Mouse (Mus musculus): ENCODE measurements around the gene Kat8.

Kat8 gene

DNA sequence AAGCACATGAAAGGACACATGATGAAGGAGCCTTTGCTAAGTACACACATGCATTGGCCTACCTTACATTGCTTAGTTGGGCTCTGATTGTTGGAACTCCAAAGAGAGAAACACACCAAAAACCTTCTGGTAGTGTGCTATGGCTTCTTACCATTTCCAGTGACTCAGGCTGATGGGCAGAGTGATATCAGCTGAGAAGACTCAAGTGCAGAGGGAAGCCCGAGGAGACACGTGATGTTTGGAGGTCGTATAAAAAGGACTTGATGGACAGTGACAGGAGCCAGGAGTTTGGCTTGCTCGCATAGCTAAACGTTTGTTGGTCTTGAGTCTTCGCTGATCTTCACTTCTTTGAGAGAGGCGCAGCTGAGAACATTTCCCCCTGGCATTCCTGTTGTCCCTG is 14.8 kb upstream of the Kat8 start:
- no peak for DNase-seq (ENCODE audit: low spot score in 2 of 2)

- no peak for DNase-seq (ENCODE audit: low spot score in 2 of 2)
Measured at GRCm38 (mm10) chr7:127898179-127898956, 13.9 kb upstream of the Kat8 start.

DNA sequence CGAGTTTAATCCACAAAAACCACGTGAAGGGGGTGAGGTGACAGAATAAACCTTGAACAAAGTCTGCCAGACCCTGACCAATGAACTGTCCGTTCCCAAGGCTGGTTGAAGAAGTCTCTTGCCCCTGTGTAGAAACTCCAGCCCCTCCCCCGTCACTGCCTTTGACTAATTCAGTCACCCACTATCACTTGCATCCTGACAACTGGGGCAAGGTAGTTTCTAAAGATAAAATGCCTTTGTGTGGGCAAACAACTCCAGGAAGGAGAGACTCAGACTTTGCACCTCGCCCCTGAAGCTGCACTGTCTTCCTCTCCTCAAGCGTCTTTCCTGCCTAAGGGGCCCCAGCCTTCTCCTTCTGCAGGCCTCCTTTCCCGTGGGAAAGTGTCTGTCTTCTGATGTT is 12.3 kb upstream of the Kat8 start:
- DNase-seq (ENCODE audit: low spot score in 2 of 2): no peak

GRCm38 (mm10) chr7:127901772-127902171 is 10.5 kb upstream of the Kat8 start:
- no peak for DNase-seq (ENCODE audit: low spot score in 2 of 2)

GRCm38 (mm10) chr7:127903971-127904796 is 8.1 kb upstream of the Kat8 start, which contains the start of gene Bckdk:
Gene Bckdk, plus strand, starts transcription at chr7:127904082.
- peak; percentile 59 to 79 for DNase-seq (ENCODE audit: low spot score in 2 of 2)

- no peak for DNase-seq (ENCODE audit: low spot score in 2 of 2)
Measured at GRCm38 (mm10) chr7:127907939-127908338, 4.4 kb upstream of the Kat8 start.

DNA sequence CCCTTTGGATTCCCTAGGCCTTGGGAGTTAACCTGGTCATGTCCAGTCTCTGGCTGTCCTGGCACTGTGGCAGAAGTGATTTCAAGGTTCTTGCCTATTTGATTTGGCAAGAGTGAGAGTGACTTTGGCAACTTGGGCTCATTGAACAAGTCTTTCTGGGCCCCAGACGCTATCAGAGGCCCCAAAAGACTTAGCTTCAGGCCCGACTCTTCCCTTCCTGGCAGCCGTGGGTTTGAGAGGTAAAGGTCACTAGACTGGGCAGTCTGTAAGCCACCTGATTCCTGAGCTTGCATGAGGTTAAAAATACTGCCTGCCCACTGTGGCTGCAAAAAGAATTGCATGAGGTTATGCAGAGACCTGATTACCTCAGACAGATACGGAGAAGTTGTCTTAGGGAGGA is 3.7 kb upstream of the Kat8 start:
- DNase-seq (ENCODE audit: low spot score in 2 of 2): no peak

DNA sequence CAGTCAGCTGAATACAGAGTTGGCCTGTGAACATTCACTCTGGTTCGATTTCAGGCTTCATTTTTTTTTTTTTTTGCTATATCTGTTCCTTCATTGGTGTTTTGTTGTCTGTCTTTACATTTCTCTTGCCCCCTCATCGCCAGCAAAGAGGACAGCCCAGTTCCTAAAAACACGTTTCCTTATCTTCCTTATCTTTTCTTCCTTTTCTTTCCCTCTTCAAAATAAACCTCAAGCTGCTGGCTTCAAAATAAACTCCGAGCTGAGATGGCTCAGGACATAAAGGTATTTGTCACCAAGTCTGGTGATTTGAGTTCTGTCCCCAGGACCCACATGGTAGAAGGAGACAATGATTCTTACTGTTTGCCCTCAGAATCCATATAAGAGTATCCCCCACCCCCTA is 622 bp downstream of the Kat8 start:
- DNase-seq (ENCODE audit: low spot score in 2 of 2): no peak

DNA sequence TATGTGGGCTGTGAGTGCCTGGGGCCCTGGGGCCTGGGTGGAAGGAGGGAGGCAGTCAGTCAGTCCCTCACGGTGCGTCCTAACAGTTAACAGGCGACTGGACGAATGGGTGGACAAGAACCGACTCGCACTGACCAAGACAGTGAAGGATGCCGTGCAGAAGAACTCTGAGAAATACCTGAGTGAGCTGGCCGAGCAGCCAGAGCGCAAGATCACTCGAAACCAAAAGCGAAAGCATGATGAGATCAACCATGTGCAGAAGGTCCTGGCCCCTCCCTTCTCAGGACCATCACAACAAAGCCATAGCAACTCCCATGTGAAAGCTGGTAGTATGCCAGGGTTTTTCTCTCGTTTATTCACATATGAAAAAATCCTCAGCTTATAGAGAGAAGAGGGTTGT is 3.0 kb downstream of the Kat8 start:
- DNase-seq (ENCODE audit: low spot score in 2 of 2): no peak

DNA sequence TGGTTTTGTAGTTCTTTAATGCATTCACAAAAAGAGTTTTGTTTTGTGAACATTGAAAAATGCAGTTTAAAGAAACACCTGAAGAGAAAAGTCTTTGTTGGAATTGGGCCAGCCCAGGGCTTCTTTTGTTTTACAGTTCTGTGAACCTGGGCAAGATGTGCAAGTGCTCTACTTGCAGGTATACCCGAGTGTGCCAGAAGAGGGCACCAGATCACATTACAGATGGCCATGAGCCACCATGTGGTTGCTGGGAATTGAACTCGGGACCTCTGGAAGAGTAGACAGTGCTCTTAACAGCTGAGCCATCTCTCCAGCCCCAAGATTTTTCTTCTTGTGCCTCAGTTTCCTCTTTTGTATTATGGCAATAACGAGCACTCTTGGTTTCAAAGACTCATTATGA is 5.9 kb downstream of the Kat8 start:
- DNase-seq (ENCODE audit: low spot score in 2 of 2): no peak

DNA sequence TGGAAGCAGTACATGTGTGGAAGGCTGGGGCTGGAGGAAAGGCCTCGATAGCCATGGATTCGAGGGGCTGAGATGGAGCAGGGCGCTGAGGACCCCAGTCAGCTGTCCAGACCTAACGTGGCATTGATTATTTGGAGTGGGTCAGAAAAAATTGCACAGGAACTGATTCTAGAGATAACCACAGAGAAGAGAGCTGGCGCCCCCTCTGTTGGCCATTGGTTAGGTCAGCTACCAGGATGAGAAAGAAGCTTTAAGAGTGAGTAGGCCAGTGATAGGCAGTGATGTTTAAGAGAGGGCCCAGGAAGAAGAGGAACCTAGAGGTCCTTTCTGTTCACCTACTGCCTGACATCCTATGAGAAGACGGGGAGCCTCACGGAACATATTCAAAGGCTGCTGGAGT is 7.0 kb downstream of the Kat8 start:
- no peak for DNase-seq (ENCODE audit: low spot score in 2 of 2)

- DNase-seq (ENCODE audit: low spot score in 2 of 2): no peak
Measured at GRCm38 (mm10) chr7:127921516-127921915, 9.2 kb downstream of the Kat8 start.

DNA sequence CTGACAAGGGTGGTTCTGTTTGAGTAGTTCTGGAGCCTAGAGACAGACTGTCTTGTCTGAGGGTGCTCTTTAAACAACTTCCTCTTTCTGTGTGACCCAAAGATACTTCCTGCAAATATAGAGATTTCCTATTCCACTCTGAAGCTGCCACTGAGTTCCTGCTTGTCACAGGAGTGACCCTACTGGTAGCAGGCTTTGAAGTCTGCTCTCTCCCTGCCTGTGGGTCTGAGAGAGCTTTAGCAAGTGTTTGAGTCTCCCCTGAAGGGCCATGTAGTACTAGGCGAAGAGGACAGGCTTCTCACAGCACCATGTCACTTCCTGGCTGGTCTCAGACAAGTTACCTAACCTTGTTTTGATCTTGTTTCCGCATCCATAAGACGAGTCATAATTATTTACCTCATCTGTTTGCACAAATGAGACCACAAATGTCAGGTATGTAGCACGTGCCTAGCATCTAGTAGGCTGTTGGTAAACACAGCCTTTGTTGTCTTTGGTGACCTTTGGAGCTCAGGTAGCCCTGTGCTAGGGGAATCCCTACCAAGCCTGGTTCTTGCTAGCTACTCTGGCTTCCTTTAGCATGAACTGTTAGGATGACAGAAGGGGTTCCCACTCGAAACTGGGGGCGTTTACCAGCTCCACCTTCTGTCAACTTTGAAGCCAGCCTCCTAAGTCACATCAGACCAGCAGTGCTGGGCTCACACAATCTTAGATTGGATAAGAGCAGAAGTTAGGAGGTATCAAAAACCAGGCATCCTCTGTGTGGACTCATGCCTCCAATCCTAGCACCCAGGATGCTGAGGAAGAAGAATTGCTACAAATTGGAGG is 10.3 kb downstream of the Kat8 start:
- DNase-seq (ENCODE audit: low spot score in 2 of 2): no peak

DNA sequence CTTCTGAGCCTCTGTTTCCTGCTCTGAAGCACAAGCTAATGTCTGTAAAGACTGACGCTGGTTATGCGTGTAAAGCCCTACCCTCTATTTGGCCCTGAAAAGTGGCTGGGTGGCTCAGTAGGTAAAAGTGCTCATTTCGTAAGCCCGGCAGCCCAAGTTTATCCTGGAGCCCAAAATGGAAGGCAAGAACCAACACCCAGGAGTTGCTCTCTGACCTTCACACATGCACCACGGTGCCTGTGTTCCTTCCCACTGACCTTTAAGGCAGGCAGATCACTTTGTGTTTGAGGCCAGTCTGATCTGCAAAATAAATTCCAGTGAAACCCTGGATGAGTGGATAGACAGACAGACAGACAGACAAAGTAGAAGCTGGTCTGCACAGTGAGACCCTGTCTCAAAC is 11.4 kb downstream of the Kat8 start:
- no peak for DNase-seq (ENCODE audit: low spot score in 2 of 2)

GRCm38 (mm10) chr7:127925252-127925651 is 12.9 kb downstream of the Kat8 start:
- DNase-seq (ENCODE audit: low spot score in 2 of 2): no peak

GRCm38 (mm10) chr7:127926066-127926465 is 13.8 kb downstream of the Kat8 start:
- no peak for DNase-seq (ENCODE audit: low spot score in 2 of 2)

DNA sequence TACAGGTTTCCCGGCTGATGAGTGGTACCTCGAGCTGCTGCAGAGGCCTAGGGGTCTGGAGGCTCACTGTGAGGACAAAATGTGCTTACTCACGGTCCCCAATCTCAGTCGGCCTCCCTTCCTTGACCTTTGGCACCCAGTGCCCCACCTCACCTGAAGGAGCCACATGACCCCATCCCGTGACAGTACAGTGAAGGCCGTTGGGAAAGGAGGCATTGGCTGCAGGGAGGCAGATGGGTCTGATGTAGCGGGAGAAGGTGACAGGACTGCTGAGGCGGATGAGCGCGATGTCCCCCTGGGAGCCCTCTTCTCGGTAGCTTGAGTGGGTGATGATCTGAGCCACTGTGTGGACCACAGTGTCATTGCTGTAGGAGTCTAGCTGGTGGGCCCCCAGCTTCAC is 14.5 kb downstream of the Kat8 start:
- no peak for DNase-seq (ENCODE audit: low spot score in 2 of 2)

DNA sequence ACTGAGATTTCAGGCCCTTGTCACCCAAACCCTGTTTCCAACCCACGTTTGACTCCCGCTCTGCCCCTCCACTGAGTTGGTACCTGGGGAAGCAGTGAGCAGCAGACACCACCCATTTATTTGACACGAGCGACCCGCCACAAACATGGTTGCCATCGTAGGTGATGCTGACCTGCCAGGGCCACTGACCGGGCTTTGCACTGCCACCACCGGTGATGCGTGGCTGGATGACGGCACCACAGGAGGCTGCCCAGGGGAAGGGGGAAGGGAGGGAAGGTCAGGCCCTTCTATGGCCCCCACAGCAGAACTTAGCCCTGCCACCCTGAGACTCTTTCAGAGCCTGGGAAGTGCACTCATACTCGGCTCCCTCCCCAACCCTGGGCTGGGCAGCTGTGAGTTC is 15.4 kb downstream of the Kat8 start:
- DNase-seq (ENCODE audit: low spot score in 2 of 2): no peak

- no peak for DNase-seq (ENCODE audit: low spot score in 2 of 2)
Measured at GRCm38 (mm10) chr7:127928596-127928995, 16.3 kb downstream of the Kat8 start.

DNA sequence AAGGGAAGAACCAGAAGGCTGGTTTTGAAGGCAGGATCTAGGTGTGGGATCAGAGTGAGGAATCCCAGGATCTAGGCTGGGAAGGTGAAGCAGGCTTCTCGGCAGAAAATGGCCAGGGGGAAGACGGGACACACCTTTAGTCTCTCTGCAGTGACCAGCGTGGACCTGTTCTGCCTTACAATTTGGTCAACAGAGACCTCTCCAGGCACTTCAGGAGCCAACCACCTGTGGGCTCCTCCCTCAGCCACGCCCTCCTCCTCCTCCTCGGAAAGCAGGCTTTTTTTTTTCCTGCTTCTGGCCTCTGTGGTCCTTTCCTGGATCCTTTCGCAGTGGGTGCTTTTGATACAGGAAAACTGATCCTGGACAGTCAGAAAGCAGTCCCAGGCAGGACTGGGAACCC is 17.6 kb downstream of the Kat8 start, which contains the start of gene Prss8:
TSS of gene Prss8 (minus strand) at position 182 of the 400 bp plus-strand sequence.
- peak; percentile 69 to 77 for DNase-seq (ENCODE audit: low spot score in 2 of 2)

- DNase-seq (ENCODE audit: low spot score in 2 of 2): no peak
Measured at GRCm38 (mm10) chr7:127930636-127931035, 18.3 kb downstream of the Kat8 start.

Data from urinary bladder, postnatal 36 days (tissue).